Mouse (Mus musculus): ENCODE results near the gene Ccl3.

DNA sequence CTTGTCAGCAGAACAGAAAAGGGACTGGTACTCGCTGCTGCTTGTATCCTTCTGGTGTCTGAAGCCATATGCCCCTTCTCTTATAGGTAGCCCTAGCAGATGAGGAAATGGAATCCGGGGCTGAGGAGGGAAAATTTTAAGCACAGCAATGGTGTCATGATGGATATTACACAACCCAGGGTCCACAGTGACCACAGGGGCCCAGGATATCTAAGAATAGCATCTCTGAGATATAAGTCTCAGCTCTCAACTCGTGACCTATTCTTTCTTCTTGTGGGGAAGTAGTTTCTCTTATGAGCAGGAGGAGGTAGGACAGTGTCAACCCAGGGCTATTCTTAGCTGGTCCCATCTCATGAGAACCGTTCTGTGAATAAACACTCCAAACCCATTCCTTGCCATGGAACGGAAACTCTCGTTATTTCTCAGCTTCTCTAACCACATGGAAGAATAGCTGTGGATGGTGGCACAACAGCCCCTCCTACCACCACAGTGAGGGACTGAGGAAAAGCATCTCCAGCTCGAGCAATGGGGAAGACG lies at the start of gene Ccl3:
- TF ChIP-seq CTCF (IDR thresholded peaks at IDR 0.05; ENCODE audit: low read depth, low read length) (no peak), POLR2A (IDR thresholded peaks at IDR 0.05; ENCODE audit: insufficient read depth, low read length) (no peak), EP300 (IDR thresholded peaks at IDR 0.05; ENCODE audit: insufficient read depth, low read depth, low read length) (no peak)

Measured in ES-Bruce4 (cell line).